Mouse (Mus musculus): ENCODE data around the gene Gm1604a. TPM values are rescaled to one million over a fixed set of nuclear protein-coding genes. Genes with fewer than 3 reads are reported as not detected.
"Not testable (repeated sequence)": the region's sequence is repeated elsewhere in the genome, so short reads cannot be mapped to it uniquely, and the experiment has no call there.

The Gm1604a gene
- total and polyA plus RNA-seq, 3 experiments, result not detected

DNA sequence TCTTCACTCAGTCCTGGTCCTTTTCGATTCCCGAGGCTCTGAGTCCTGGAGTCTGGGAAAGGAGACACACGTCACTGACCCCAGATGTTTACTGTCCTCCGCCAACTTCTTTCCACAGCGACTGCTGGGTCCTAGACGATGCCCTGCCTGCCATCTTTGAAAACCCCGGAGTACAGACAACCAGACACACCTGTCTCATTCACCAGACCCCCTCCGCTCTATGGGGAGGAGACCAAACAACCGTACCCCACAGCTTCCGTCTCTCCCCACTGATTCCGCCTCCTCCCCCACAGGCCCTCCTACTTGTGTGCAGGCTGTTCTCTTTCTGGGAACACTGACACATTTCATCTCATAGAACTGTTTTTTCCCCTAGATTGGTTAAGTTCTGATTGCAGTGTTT, 97.2 kb downstream of the Gm1604a start:
- H3K4me3 ChIP-seq (replicated peaks in 1 of 3; ENCODE audit: low read depth in 2 of 3, low read length in 2 of 3, poor library complexity in 1 of 3); H3K27ac ChIP-seq (ENCODE audit: insufficient read depth, low read depth); H3K4me1 ChIP-seq (ENCODE audit: control insufficient read depth in 1 of 2, insufficient read depth in 2 of 2); dilution Hi-C loops (cut with MboI; ENCODE audit: extremely low pct_ligation_motif_present, extremely low pct_unique_long_range_greater_than_20kb, low sequenced_read_pairs); H3K9me3 ChIP-seq (replicated peaks; ENCODE audit: low read length); DNase-seq (ENCODE audit: extremely low read depth); H3K4me2 ChIP-seq (ENCODE audit: insufficient read depth, low read depth, poor library complexity, severe bottlenecking); H3K79me2 ChIP-seq (replicated peaks; ENCODE audit: control insufficient read depth, extremely low read depth, insufficient read depth, poor library complexity, severe bottlenecking); H3K27me3 ChIP-seq (replicated peaks); H3K9ac ChIP-seq (ENCODE audit: insufficient read depth, low read depth); H3K36me3 ChIP-seq (replicated peaks in 1 of 2; ENCODE audit: control insufficient read depth in 1 of 2, insufficient read depth in 1 of 2, low read length in 1 of 2); in situ Hi-C loops (cut with MboI; ENCODE audit: low pct_ligation_motif_present, low pct_unique_long_range_greater_than_20kb, low sequenced_read_pairs): not testable (repeated sequence)

DNA sequence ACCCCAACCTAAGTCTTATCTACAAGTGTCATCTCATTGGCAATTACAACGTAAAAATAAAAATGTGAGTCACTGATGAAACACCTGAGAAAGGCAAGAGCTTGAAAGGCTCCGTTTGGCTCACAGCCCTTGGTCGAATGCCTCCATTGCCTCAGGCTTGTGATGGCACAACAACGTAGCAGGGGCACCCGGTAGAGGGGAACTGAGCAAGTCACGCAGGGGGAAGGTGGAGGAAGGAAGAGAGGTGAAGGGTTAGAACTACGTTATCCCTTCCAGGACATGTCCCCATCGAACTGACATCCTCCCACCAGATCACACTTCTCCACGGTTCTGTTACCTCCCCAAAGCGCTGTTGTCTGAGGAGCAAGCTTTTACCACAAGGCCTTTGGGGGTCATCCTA, 101.1 kb downstream of the Gm1604a start:
- H3K36me3 ChIP-seq (replicated peaks in 1 of 2; ENCODE audit: control insufficient read depth in 1 of 2, insufficient read depth in 1 of 2, low read length in 1 of 2); H3K4me3 ChIP-seq (replicated peaks in 1 of 3; ENCODE audit: low read depth in 2 of 3, low read length in 2 of 3, poor library complexity in 1 of 3); H3K9ac ChIP-seq (ENCODE audit: insufficient read depth, low read depth); in situ Hi-C loops (cut with MboI; ENCODE audit: low pct_ligation_motif_present, low pct_unique_long_range_greater_than_20kb, low sequenced_read_pairs); H3K79me2 ChIP-seq (replicated peaks; ENCODE audit: control insufficient read depth, extremely low read depth, insufficient read depth, poor library complexity, severe bottlenecking); H3K27me3 ChIP-seq (replicated peaks); H3K4me2 ChIP-seq (ENCODE audit: insufficient read depth, low read depth, poor library complexity, severe bottlenecking); dilution Hi-C loops (cut with MboI; ENCODE audit: extremely low pct_ligation_motif_present, extremely low pct_unique_long_range_greater_than_20kb, low sequenced_read_pairs); DNase-seq (ENCODE audit: extremely low read depth); H3K9me3 ChIP-seq (replicated peaks; ENCODE audit: low read length); H3K4me1 ChIP-seq (ENCODE audit: control insufficient read depth in 1 of 2, insufficient read depth in 2 of 2); H3K27ac ChIP-seq (ENCODE audit: insufficient read depth, low read depth): not testable (repeated sequence)

DNA sequence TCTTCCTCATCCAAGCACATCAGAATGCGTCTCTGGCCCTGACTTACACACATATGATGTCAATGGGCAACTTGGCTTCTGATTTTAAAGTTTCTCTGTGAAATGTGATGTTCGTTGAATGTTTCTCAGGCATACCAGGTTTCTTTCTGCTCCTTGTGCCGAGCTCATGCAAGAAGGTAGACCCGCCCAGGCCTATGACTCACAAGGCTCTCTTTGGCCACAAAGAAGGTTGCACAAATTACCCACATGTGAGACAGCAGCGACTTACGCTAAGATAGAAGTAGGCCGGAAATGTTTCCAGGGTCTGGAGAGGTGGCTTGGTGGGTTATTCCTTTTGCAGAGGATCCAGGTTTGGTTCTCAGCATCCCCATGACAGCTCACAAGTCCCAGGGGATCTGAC, 108.6 kb downstream of the Gm1604a start:
- H3K36me3 ChIP-seq (replicated peaks in 1 of 2; ENCODE audit: control insufficient read depth in 1 of 2, insufficient read depth in 1 of 2, low read length in 1 of 2); H3K27ac ChIP-seq (ENCODE audit: insufficient read depth, low read depth); H3K4me3 ChIP-seq (replicated peaks in 1 of 3; ENCODE audit: low read depth in 2 of 3, low read length in 2 of 3, poor library complexity in 1 of 3); H3K27me3 ChIP-seq (replicated peaks); H3K4me1 ChIP-seq (ENCODE audit: control insufficient read depth in 1 of 2, insufficient read depth in 2 of 2); H3K9ac ChIP-seq (ENCODE audit: insufficient read depth, low read depth); H3K9me3 ChIP-seq (replicated peaks; ENCODE audit: low read length); H3K79me2 ChIP-seq (replicated peaks; ENCODE audit: control insufficient read depth, extremely low read depth, insufficient read depth, poor library complexity, severe bottlenecking); DNase-seq (ENCODE audit: extremely low read depth); dilution Hi-C loops (cut with MboI; ENCODE audit: extremely low pct_ligation_motif_present, extremely low pct_unique_long_range_greater_than_20kb, low sequenced_read_pairs); H3K4me2 ChIP-seq (ENCODE audit: insufficient read depth, low read depth, poor library complexity, severe bottlenecking); in situ Hi-C loops (cut with MboI; ENCODE audit: low pct_ligation_motif_present, low pct_unique_long_range_greater_than_20kb, low sequenced_read_pairs): not testable (repeated sequence)

- DNase-seq (ENCODE audit: extremely low read depth); H3K79me2 ChIP-seq (replicated peaks; ENCODE audit: control insufficient read depth, extremely low read depth, insufficient read depth, poor library complexity, severe bottlenecking); H3K27me3 ChIP-seq (replicated peaks); H3K27ac ChIP-seq (ENCODE audit: insufficient read depth, low read depth); H3K9me3 ChIP-seq (replicated peaks; ENCODE audit: low read length); in situ Hi-C loops (cut with MboI; ENCODE audit: low pct_ligation_motif_present, low pct_unique_long_range_greater_than_20kb, low sequenced_read_pairs); H3K4me2 ChIP-seq (ENCODE audit: insufficient read depth, low read depth, poor library complexity, severe bottlenecking); H3K36me3 ChIP-seq (replicated peaks in 1 of 2; ENCODE audit: control insufficient read depth in 1 of 2, insufficient read depth in 1 of 2, low read length in 1 of 2); H3K4me1 ChIP-seq (ENCODE audit: control insufficient read depth in 1 of 2, insufficient read depth in 2 of 2); H3K4me3 ChIP-seq (replicated peaks in 1 of 3; ENCODE audit: low read depth in 2 of 3, low read length in 2 of 3, poor library complexity in 1 of 3); dilution Hi-C loops (cut with MboI; ENCODE audit: extremely low pct_ligation_motif_present, extremely low pct_unique_long_range_greater_than_20kb, low sequenced_read_pairs); H3K9ac ChIP-seq (ENCODE audit: insufficient read depth, low read depth): not testable (repeated sequence)
These were observed 109.9 kb downstream of the Gm1604a start for GRCm38 (mm10) chr17:7135277-7135676.

Other genes starting within 250 kb of the Gm1604a start
- 107 and 115 TPM in 2 replicates for gene Ezr, start 242.8 kb upstream of the Gm1604a start, total RNA-seq (2012; rRNA removed)
- 123 and 139 TPM in 2 replicates for gene Ezr, start 242.8 kb upstream of the Gm1604a start, total RNA-seq (2014; rRNA removed)
- 207 and 290 TPM in 2 replicates for gene Ezr, start 242.8 kb upstream of the Gm1604a start, polyA plus RNA-seq (2012; ENCODE audit: insufficient read length, low read depth)
- gene Rsph3b, start 76.9 kb upstream of the Gm1604a start, total RNA-seq (2012; rRNA removed), result 8.6 and 12.2 TPM in 2 replicates
- gene Rsph3b, start 76.9 kb upstream of the Gm1604a start, total RNA-seq (2014; rRNA removed), result 8.3 and 8.9 TPM in 2 replicates
- gene Rsph3b, start 76.9 kb upstream of the Gm1604a start, polyA plus RNA-seq (2012; ENCODE audit: insufficient read length, low read depth), result 19.5 and 19.7 TPM in 2 replicates
- 15.0 and 16.8 TPM in 2 replicates for gene Tagap1, start 64.4 kb upstream of the Gm1604a start, total RNA-seq (2012; rRNA removed)
- 20.3 and 22.4 TPM in 2 replicates for gene Tagap1, start 64.4 kb upstream of the Gm1604a start, total RNA-seq (2014; rRNA removed)
- 17.4 and 21.1 TPM in 2 replicates for gene Tagap1, start 64.4 kb upstream of the Gm1604a start, polyA plus RNA-seq (2012; ENCODE audit: insufficient read length, low read depth)
- 95.0 and 178 TPM in 2 replicates for gene Rnaset2b, start 54.9 kb upstream of the Gm1604a start, total RNA-seq (2012; rRNA removed)
- 124 and 131 TPM in 2 replicates for gene Rnaset2b, start 54.9 kb upstream of the Gm1604a start, total RNA-seq (2014; rRNA removed)
- 234 and 241 TPM in 2 replicates for gene Rnaset2b, start 54.9 kb upstream of the Gm1604a start, polyA plus RNA-seq (2012; ENCODE audit: insufficient read length, low read depth)
- 0.13 TPM in 1 of 2 replicates, not detected in the other for gene Gm49721, start 46.7 kb upstream of the Gm1604a start, total RNA-seq (2012; rRNA removed)
- not detected in 2 replicates for gene Gm49721, start 46.7 kb upstream of the Gm1604a start, total RNA-seq (2014; rRNA removed)
- gene Gm49721, start 46.7 kb upstream of the Gm1604a start, polyA plus RNA-seq (2012; ENCODE audit: insufficient read length, low read depth), result not detected in 2 replicates
- 0.64 and 0.97 TPM in 2 replicates for gene Rps6ka2, start 144.5 kb downstream of the Gm1604a start, total RNA-seq (2012; rRNA removed)
- 0.91 and 1.4 TPM in 2 replicates for gene Rps6ka2, start 144.5 kb downstream of the Gm1604a start, total RNA-seq (2014; rRNA removed)
- gene Rps6ka2, start 144.5 kb downstream of the Gm1604a start, polyA plus RNA-seq (2012; ENCODE audit: insufficient read length, low read depth), result 1.4 and 1.5 TPM in 2 replicates

Data from CH12.LX (cell line).